Mouse (Mus musculus): ENCODE data around the gene Trpc4ap. TPM values are rescaled to one million over a fixed set of nuclear protein-coding genes. Genes with fewer than 3 reads are reported as not detected.

The Trpc4ap gene
- total and polyA plus RNA-seq, 2 experiments from 2014 or later: 70.5 to 84.8 TPM

GRCm38 (mm10) chr2:155683821-155684220, 8.4 kb downstream of the Trpc4ap start:
- Histone ChIP-seq H3K4me1 (ENCODE audit: control insufficient read depth, insufficient read depth) (peaks cover 7% of the 10 kb centered on the region; the same call in 1 of the 2 replicates), H3K9me3 (replicated peaks; ENCODE audit: control insufficient read depth, low read length) (no peaks in the 10 kb centered on the region), H3K36me3 (replicated peaks; ENCODE audit: control insufficient read depth, insufficient read depth, low read length) (no peaks in the 10 kb centered on the region; the same call in 1 of the 2 replicates), H3K9ac (replicated peaks; ENCODE audit: low read depth, low read length) (no peak overlapping the region), H3K4me3 (ENCODE audit: low read depth, low read length) (no peak overlapping the region), H3K4me2 (ENCODE audit: low read depth, low read length) (no peak overlapping the region), H3K27me3 (ENCODE audit: control insufficient read depth, insufficient read depth, low read length) (no peaks in the 10 kb centered on the region), H3K27ac (ENCODE audit: low read depth) (no peak overlapping the region)
- DNase-seq (ENCODE audit: low spot score) (no peak), ATAC-seq (ENCODE audit: insufficient read depth, low read depth) (no peak)
- WGBS: 92% methylated on average over 5 of the region's 5 CpGs
- no peak for TF ChIP-seq EP300 (IDR thresholded peaks at IDR 0.05; ENCODE audit: low read depth)
- no peak for TF ChIP-seq CTCF (IDR thresholded peaks at IDR 0.05; ENCODE audit: low read depth)

GRCm38 (mm10) chr2:155683137-155683536, 9.0 kb downstream of the Trpc4ap start:
- DNase-seq (ENCODE audit: low spot score): no peak
- no peak overlapping the region for H3K4me2 ChIP-seq (ENCODE audit: low read depth, low read length)
- no peak overlapping the region for H3K9ac ChIP-seq (replicated peaks; ENCODE audit: low read depth, low read length)
- H3K4me3 ChIP-seq (ENCODE audit: low read depth, low read length): no peak overlapping the region
- H3K27ac ChIP-seq (ENCODE audit: low read depth): no peak overlapping the region
- no peaks in the 10 kb centered on the region; the same call in 1 of the 2 replicates for H3K36me3 ChIP-seq (replicated peaks; ENCODE audit: control insufficient read depth, insufficient read depth, low read length)
- no peaks in the 10 kb centered on the region for H3K27me3 ChIP-seq (ENCODE audit: control insufficient read depth, insufficient read depth, low read length)
- 71% methylated on average over 3 of the region's 3 CpGs for WGBS
- no peaks in the 10 kb centered on the region for H3K9me3 ChIP-seq (replicated peaks; ENCODE audit: control insufficient read depth, low read length)
- TF ChIP-seq EP300 (IDR thresholded peaks at IDR 0.05; ENCODE audit: low read depth) (no peak), CTCF (IDR thresholded peaks at IDR 0.05; ENCODE audit: low read depth) (no peak)
- H3K4me1 ChIP-seq (ENCODE audit: control insufficient read depth, insufficient read depth): peaks cover 7% of the 10 kb centered on the region; the same call in 1 of the 2 replicates
- no peak for ATAC-seq (ENCODE audit: insufficient read depth, low read depth)

- Histone ChIP-seq H3K36me3 (replicated peaks; ENCODE audit: control insufficient read depth, insufficient read depth, low read length) (no peaks in the 10 kb centered on the region; the same call in 1 of the 2 replicates), H3K27me3 (ENCODE audit: control insufficient read depth, insufficient read depth, low read length) (no peaks in the 10 kb centered on the region), H3K9ac (replicated peaks; ENCODE audit: low read depth, low read length) (no peak overlapping the region), H3K9me3 (replicated peaks; ENCODE audit: control insufficient read depth, low read length) (no peaks in the 10 kb centered on the region), H3K27ac (ENCODE audit: low read depth) (no peak overlapping the region), H3K4me3 (ENCODE audit: low read depth, low read length) (no peak overlapping the region), H3K4me2 (ENCODE audit: low read depth, low read length) (no peak overlapping the region), H3K4me1 (ENCODE audit: control insufficient read depth, insufficient read depth) (peaks cover 7% of the 10 kb centered on the region; the same call in 1 of the 2 replicates)
- TF ChIP-seq CTCF (IDR thresholded peaks at IDR 0.05; ENCODE audit: low read depth) (no peak), EP300 (IDR thresholded peaks at IDR 0.05; ENCODE audit: low read depth) (no peak)
- WGBS: 80% methylated on average over 2 of the region's 2 CpGs
- no peak for DNase-seq (ENCODE audit: low spot score)
- ATAC-seq (ENCODE audit: insufficient read depth, low read depth): no peak
Observed at GRCm38 (mm10) chr2:155681874-155682273, 10.3 kb downstream of the Trpc4ap start.

- no peak overlapping the region for H3K4me3 ChIP-seq (ENCODE audit: low read depth, low read length)
- peaks cover 2% of the 10 kb centered on the region; the same call in 1 of the 2 replicates for H3K4me1 ChIP-seq (ENCODE audit: control insufficient read depth, insufficient read depth)
- no peak overlapping the region for H3K27ac ChIP-seq (ENCODE audit: low read depth)
- H3K4me2 ChIP-seq (ENCODE audit: low read depth, low read length): no peak overlapping the region
- DNase-seq (ENCODE audit: low spot score) (no peak), ATAC-seq (ENCODE audit: insufficient read depth, low read depth) (no peak)
- TF ChIP-seq CTCF (IDR thresholded peaks at IDR 0.05; ENCODE audit: low read depth): no peak
- no peak for TF ChIP-seq EP300 (IDR thresholded peaks at IDR 0.05; ENCODE audit: low read depth)
- WGBS: 77% methylated on average over 8 of the region's 8 CpGs
- no peaks in the 10 kb centered on the region for H3K9me3 ChIP-seq (replicated peaks; ENCODE audit: control insufficient read depth, low read length)
- no peaks in the 10 kb centered on the region for H3K27me3 ChIP-seq (ENCODE audit: control insufficient read depth, insufficient read depth, low read length)
- H3K36me3 ChIP-seq (replicated peaks; ENCODE audit: control insufficient read depth, insufficient read depth, low read length): no peaks in the 10 kb centered on the region; the same call in 1 of the 2 replicates
- no peak overlapping the region for H3K9ac ChIP-seq (replicated peaks; ENCODE audit: low read depth, low read length)
Observed at GRCm38 (mm10) chr2:155681194-155681593, 11.0 kb downstream of the Trpc4ap start.

GRCm38 (mm10) chr2:155680591-155680990, 11.6 kb downstream of the Trpc4ap start:
- TF ChIP-seq EP300 (IDR thresholded peaks at IDR 0.05; ENCODE audit: low read depth) (no peak), CTCF (IDR thresholded peaks at IDR 0.05; ENCODE audit: low read depth) (no peak)
- ATAC-seq (ENCODE audit: insufficient read depth, low read depth): no peak
- Histone ChIP-seq H3K27ac (ENCODE audit: low read depth) (no peak overlapping the region), H3K4me1 (ENCODE audit: control insufficient read depth, insufficient read depth) (no peaks in the 10 kb centered on the region), H3K9ac (replicated peaks; ENCODE audit: low read depth, low read length) (no peak overlapping the region), H3K4me2 (ENCODE audit: low read depth, low read length) (no peak overlapping the region), H3K4me3 (ENCODE audit: low read depth, low read length) (no peak overlapping the region), H3K27me3 (ENCODE audit: control insufficient read depth, insufficient read depth, low read length) (no peaks in the 10 kb centered on the region), H3K36me3 (replicated peaks; ENCODE audit: control insufficient read depth, insufficient read depth, low read length) (no peaks in the 10 kb centered on the region; the same call in 1 of the 2 replicates), H3K9me3 (replicated peaks; ENCODE audit: control insufficient read depth, low read length) (no peaks in the 10 kb centered on the region)
- no peak for DNase-seq (ENCODE audit: low spot score)
- 65% methylated on average over 5 of the region's 5 CpGs for WGBS

- no peak overlapping the region; the same call in 1 of the 2 replicates for H3K4me2 ChIP-seq (ENCODE audit: low read depth, low read length)
- no peaks in the 10 kb centered on the region for H3K9me3 ChIP-seq (replicated peaks; ENCODE audit: control insufficient read depth, low read length)
- no peak overlapping the region for H3K9ac ChIP-seq (replicated peaks; ENCODE audit: low read depth, low read length)
- H3K4me3 ChIP-seq (ENCODE audit: low read depth, low read length): no peak overlapping the region
- no peaks in the 10 kb centered on the region for H3K36me3 ChIP-seq (replicated peaks; ENCODE audit: control insufficient read depth, insufficient read depth, low read length)
- WGBS: 85% methylated on average over 4 of the region's 4 CpGs
- TF ChIP-seq EP300 (IDR thresholded peaks at IDR 0.05; ENCODE audit: low read depth) (no peak), CTCF (IDR thresholded peaks at IDR 0.05; ENCODE audit: low read depth) (no peak)
- no peaks in the 10 kb centered on the region for H3K27me3 ChIP-seq (ENCODE audit: control insufficient read depth, insufficient read depth, low read length)
- no peak for ATAC-seq (ENCODE audit: insufficient read depth, low read depth)
- peak overlapping the region; percentile 46; the same call in 1 of the 2 replicates for H3K27ac ChIP-seq (ENCODE audit: low read depth)
- H3K4me1 ChIP-seq (ENCODE audit: control insufficient read depth, insufficient read depth): no peaks in the 10 kb centered on the region
- no peak for DNase-seq (ENCODE audit: low spot score)
Observed at GRCm38 (mm10) chr2:155679586-155680110, 12.5 kb downstream of the Trpc4ap start.
